Mouse (Mus musculus) heart, adult 2 months (tissue): ENCODE data around the gene Cd164l2. TPM values are rescaled to one million over a fixed set of nuclear protein-coding genes. Genes with fewer than 3 reads are reported as not detected.

Experiments
- DNase-seq, 2 experiments: peaks; one replicate each; pipeline ENCODE4 v3.0.0; 2021
- H3K27ac ChIP-seq: fragments of 200-600 bp; 2 replicates; pipeline ENCODE4 v1.8.1; 2022
- H3K27me3 ChIP-seq: fragments of 200-500 bp; 2 replicates; pipeline ENCODE4 v1.6.1; 2012; ENCODE audit warnings: mild to moderate bottlenecking, low read length, inconsistent platforms, mixed read lengths; ENCODE audit not compliant: control insufficient read depth, insufficient read depth
- H3K36me3 ChIP-seq: fragments of 200-500 bp; 2 replicates; pipeline ENCODE4 v1.6.1; 2012; ENCODE audit warnings: low read length, inconsistent platforms; ENCODE audit not compliant: control insufficient read depth, insufficient read depth
- H3K4me1 ChIP-seq: fragments of 200-500 bp; 2 replicates; pipeline ENCODE4 v1.6.1; 2011; ENCODE audit warnings: low read length; ENCODE audit not compliant: control insufficient read depth, insufficient read depth
- H3K4me3 ChIP-seq: fragments of 200-600 bp; 2 replicates; pipeline ENCODE4 v1.8.1; 2022
- H3K79me2 ChIP-seq: fragments of 200-500 bp; replicated peaks from 2 replicates; pipeline ENCODE4 v1.6.1; 2012; ENCODE audit warnings: mild to moderate bottlenecking, inconsistent platforms, low read length, moderate library complexity, mixed read lengths; ENCODE audit not compliant: control insufficient read depth, insufficient read depth
- H3K9ac ChIP-seq: fragments of 200-500 bp; 2 replicates; pipeline ENCODE4 v1.6.1; 2012; ENCODE audit warnings: low read depth, mild to moderate bottlenecking, control low read depth, inconsistent platforms, low read length, mixed read lengths
- CTCF ChIP-seq: fragments of 200-600 bp; IDR thresholded peaks from 2 replicates; pipeline ENCODE4 v1.8.1; 2022; ENCODE audit warnings: antibody characterized with exemption, mild to moderate bottlenecking, moderate library complexity
- EP300 ChIP-seq: fragments of 200-500 bp; IDR thresholded peaks from 2 replicates; pipeline ENCODE4 v1.6.1; 2011; ENCODE audit warnings: low read depth, low read length, control low read depth; ENCODE audit not compliant: insufficient read depth
- POLR2A ChIP-seq: fragments of 200-500 bp; IDR thresholded peaks from 2 replicates; pipeline ENCODE4 v1.6.1; 2011; ENCODE audit warnings: mild to moderate bottlenecking, low read depth, low read length, control low read depth; ENCODE audit not compliant: insufficient read depth
- WGBS: fragments of 180-500 bp; shearing (Covaris S2); methylation state at CpG from one replicate; pipeline ENCODE4 v1.1.7; 2018; 5-methylcytosine and 5-hydroxymethylcytosine counted together
- intact Hi-C: fragments of 180-260 bp; cut with DNase I; formaldehyde crosslinking; loops from one replicate; pipeline ENCODE4 v1.15.1; 2025
- polyA plus RNA-seq: library from polyadenylated mRNA; depleted of rRNA; stranded (reverse); fragments of >200 nt; gene quantifications from 2 replicates; pipeline ENCODE4 v1.2.3, GENCODE M21; 2012
- total RNA-seq, 2 experiments: library from RNA; stranded (reverse); gene quantifications; 2 replicates each; pipeline ENCODE4 v1.2.3; 2021

Gene Cd164l2
- total and polyA plus RNA-seq, 3 experiments: 0.66 TPM; not detected in 2

DNA sequence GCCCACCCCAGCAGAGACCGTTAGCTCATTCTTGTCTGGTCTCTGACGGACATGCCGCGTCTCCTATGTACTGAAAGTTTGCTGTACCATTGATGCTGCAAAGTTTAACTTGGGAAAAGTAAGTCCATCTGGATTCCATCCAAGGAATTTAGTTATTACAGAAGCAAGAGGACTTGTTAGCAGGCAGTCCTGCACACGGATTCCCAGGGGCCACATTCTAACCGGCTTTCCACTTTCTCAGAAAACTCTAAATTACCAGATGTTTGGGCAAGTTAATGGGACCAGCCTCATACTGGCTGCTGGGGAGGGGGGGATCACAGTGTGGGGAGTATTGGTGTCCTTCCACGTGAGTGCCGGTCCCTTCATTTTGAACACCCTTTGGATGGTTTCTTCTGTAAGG, 26.0 kb upstream of the Cd164l2 start:
- no peak for TF ChIP-seq POLR2A
- Histone ChIP-seq H3K79me2 (peaks cover 4% of the 10 kb centered on the region), H3K4me3 (no peak overlapping the region), H3K27me3 (no peaks in the 10 kb centered on the region), H3K9ac (no peak overlapping the region), H3K4me1 (peaks cover 16% of the 10 kb centered on the region), H3K27ac (peak overlapping the region; percentile 57), H3K36me3 (peaks cover 29% of the 10 kb centered on the region)
- intact Hi-C loops: no loop called here
- WGBS: 68% methylated on average over 8 of the region's 8 CpGs
- no peak for DNase-seq

DNA sequence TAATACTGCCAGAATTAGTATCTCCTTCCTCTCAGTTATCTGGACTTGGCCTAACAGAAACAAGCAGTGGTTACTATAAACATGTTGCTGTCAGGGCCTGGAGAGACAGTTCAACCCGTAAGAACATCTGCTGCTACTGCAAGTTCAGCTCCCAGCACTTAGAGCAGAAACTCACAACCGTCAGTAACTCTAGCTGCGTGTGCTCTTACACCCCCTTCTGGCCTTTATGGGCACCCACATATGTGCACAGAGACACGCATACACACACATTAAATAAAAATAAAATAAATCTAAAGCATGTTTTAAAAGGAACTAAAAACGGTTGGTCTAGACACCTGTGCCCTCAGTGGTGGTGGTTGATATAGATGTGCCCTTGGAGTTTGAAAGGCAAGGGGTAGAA, 25.1 kb upstream of the Cd164l2 start:
- intact Hi-C loops: no loop called here
- H3K9ac ChIP-seq: no peak overlapping the region
- no peak overlapping the region for H3K27ac ChIP-seq
- peaks cover 16% of the 10 kb centered on the region for H3K4me1 ChIP-seq
- no peak overlapping the region for H3K4me3 ChIP-seq
- peaks cover 28% of the 10 kb centered on the region for H3K36me3 ChIP-seq
- no peak for DNase-seq
- TF ChIP-seq CTCF (peak; percentile 51), EP300 (no peak)
- WGBS: 81% methylated on average over 5 of the region's 5 CpGs
- peaks cover 4% of the 10 kb centered on the region for H3K79me2 ChIP-seq
- no peaks in the 10 kb centered on the region for H3K27me3 ChIP-seq

DNA sequence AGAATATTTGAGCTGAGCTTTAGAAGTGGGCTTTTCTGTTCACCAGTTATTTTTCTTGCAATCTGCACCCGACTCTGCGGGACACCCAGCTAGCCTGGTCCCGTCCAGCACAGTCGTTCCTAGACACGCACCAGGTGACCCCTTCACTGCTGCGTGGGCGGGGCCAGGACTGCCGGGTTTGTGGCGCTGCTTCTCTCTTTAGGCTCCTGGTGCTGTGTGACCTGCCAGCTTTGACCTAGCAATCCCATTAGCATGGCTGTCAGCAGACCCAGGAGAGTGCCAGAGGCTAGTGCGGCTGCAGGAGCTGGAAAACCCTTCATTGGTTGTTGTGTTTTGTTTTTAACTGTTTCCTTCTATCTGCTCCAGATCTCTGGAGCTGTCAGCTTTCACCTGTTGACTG, 22.5 kb upstream of the Cd164l2 start:
- H3K4me1 ChIP-seq: peaks cover 11% of the 10 kb centered on the region
- WGBS: 74% methylated on average over 10 of the region's 10 CpGs
- TF ChIP-seq CTCF (no peak), EP300 (no peak), POLR2A (no peak)
- no peaks in the 10 kb centered on the region for H3K27me3 ChIP-seq
- no peak for DNase-seq
- no peak overlapping the region for H3K27ac ChIP-seq
- H3K36me3 ChIP-seq: peaks cover 15% of the 10 kb centered on the region
- peaks cover 3% of the 10 kb centered on the region for H3K79me2 ChIP-seq
- intact Hi-C loops: no loop called here
- H3K9ac ChIP-seq: no peak overlapping the region
- H3K4me3 ChIP-seq: no peak overlapping the region

DNA sequence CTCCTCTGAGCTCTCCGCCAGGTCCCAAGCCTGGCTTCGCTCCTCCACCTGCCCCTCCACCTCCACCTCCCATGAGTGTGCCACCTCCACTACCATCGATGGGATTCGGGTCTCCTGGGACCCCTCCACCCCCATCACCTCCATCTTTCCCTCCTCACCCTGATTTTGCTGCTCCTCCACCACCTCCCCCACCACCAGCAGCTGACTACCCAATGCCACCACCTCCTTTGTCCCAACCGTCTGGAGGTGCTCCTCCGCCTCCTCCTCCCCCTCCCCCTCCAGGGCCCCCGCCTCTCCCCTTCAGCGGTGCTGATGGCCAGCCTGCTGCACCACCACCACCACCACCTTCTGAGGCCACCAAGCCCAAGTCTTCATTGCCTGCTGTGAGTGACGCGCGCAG, 17.4 kb upstream of the Cd164l2 start:
- Histone ChIP-seq H3K27ac (no peak overlapping the region), H3K27me3 (no peaks in the 10 kb centered on the region), H3K36me3 (peaks cover 3% of the 10 kb centered on the region), H3K4me3 (no peak overlapping the region), H3K9ac (no peak overlapping the region), H3K4me1 (peaks cover 2% of the 10 kb centered on the region), H3K79me2 (no peaks in the 10 kb centered on the region)
- TF ChIP-seq POLR2A: no peak
- TF ChIP-seq EP300: no peak
- no peak for TF ChIP-seq CTCF
- 77% methylated on average over 9 of the region's 11 CpGs for WGBS
- intact Hi-C loops: no loop called here
- no peak for DNase-seq

DNA sequence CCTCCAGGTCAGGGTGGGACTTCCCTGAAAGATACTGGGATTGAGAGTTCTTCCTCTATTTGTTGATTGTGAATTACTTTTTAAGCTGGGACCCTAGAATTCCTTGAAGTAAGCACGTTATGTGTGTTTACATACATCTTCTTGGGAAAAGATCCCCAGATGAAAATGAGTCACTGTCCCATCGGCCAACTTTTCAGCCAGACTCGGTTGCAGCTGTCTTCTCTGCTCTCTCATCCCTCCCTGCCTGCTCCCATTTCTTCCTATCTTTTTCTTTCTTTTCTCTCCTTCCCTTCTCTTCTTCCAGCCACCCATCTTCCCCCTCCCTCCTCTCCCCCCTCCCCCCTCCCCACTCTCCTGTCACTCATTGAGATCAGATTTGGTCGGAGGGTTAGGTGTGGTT, 16.9 kb upstream of the Cd164l2 start:
- DNase-seq: no peak
- intact Hi-C loops: no loop called here
- H3K79me2 ChIP-seq: no peaks in the 10 kb centered on the region
- H3K4me1 ChIP-seq: peaks cover 2% of the 10 kb centered on the region
- TF ChIP-seq CTCF: no peak
- no peak for TF ChIP-seq EP300
- TF ChIP-seq POLR2A: no peak
- H3K9ac ChIP-seq: no peak overlapping the region
- H3K27me3 ChIP-seq: no peaks in the 10 kb centered on the region
- WGBS: 44% methylated on average over 4 of the region's 4 CpGs
- no peak overlapping the region for H3K4me3 ChIP-seq
- no peak overlapping the region for H3K27ac ChIP-seq
- H3K36me3 ChIP-seq: peaks cover 3% of the 10 kb centered on the region

DNA sequence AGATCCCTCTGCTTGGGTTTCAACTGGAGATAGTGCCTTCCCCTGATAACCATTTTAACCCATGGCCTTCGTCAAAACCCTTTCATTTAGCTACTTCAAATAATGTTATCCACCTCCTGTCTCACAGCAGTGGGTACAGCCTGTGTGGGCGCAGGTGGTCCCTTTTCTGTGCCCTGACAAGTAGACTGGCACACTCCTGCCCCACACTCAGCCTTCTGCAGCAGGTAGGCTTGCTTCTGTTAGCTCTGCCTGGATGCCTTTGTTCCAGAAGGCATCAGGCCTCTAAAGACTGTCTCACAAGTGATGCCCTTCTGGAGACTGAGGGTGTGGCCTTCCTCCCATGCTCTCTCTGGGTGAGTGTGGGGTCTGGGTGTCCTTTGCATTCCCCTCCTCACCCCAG, 15.8 kb upstream of the Cd164l2 start:
- H3K27me3 ChIP-seq: no peaks in the 10 kb centered on the region
- intact Hi-C loops: loop anchor here (2.0 kb wide), 1 partner anchor 121 kb away; no protein-coding TSS in a partner anchor
- TF ChIP-seq CTCF (no peak), EP300 (no peak), POLR2A (no peak)
- no peak for DNase-seq
- WGBS: 84% methylated on average over 2 of the region's 2 CpGs
- peaks cover 8% of the 10 kb centered on the region for H3K4me1 ChIP-seq
- no peak overlapping the region for H3K9ac ChIP-seq
- H3K4me3 ChIP-seq: no peak overlapping the region
- H3K36me3 ChIP-seq: no peaks in the 10 kb centered on the region; the same call in 1 of the 2 replicates
- no peaks in the 10 kb centered on the region for H3K79me2 ChIP-seq
- H3K27ac ChIP-seq: no peak overlapping the region

DNA sequence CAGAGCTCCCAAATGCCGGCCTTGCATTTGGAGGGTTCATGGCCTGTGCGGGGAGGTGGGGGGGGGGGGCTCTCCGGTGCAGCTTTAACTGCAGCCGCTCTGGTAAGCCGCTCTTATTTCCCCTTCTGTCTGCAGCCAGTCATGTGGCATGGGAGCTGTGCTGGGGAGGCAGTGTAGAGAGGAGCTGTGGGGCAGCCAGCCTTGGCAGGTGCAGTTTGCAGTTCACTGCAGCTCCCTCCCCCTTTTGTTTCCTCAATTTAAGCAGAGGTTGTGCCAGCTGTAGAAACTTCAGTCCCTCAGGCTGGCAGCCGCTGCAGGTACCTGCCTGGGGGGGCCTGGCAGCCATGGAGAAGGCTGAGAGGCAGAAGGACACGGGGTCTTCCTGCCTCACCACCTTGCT, 15.1 kb upstream of the Cd164l2 start:
- no peak overlapping the region for H3K4me3 ChIP-seq
- no peak for DNase-seq
- no peaks in the 10 kb centered on the region; the same call in 1 of the 2 replicates for H3K36me3 ChIP-seq
- peaks cover 8% of the 10 kb centered on the region for H3K4me1 ChIP-seq
- H3K27me3 ChIP-seq: no peaks in the 10 kb centered on the region
- H3K9ac ChIP-seq: no peak overlapping the region
- WGBS: 56% methylated on average over 7 of the region's 7 CpGs
- no peak overlapping the region for H3K27ac ChIP-seq
- no peaks in the 10 kb centered on the region for H3K79me2 ChIP-seq
- TF ChIP-seq POLR2A (no peak), EP300 (no peak), CTCF (no peak)
- intact Hi-C loops: loop anchor here (2.0 kb wide), 1 partner anchor 122 kb away; no protein-coding TSS in a partner anchor
